Mouse (Mus musculus): ENCODE data around the gene Pgpep1l.
"Not testable (repeated sequence)": the region's sequence is repeated elsewhere in the genome, so short reads cannot be mapped to it uniquely, and the experiment has no call there.

Pgpep1l gene

GRCm38 (mm10) chr7:68282304-68283132 is 18.5 kb upstream of the Pgpep1l start:
- peak; percentile 27 for DNase-seq (ENCODE audit: low spot score)

- DNase-seq (ENCODE audit: low spot score) = no peak
Measured at GRCm38 (mm10) chr7:68281341-68281740, 17.3 kb upstream of the Pgpep1l start.

GRCm38 (mm10) chr7:68280352-68280869 is 16.4 kb upstream of the Pgpep1l start:
- no peak for DNase-seq (ENCODE audit: low spot score)

- no peak for DNase-seq (ENCODE audit: low spot score)
Measured at GRCm38 (mm10) chr7:68279481-68279880, 15.4 kb upstream of the Pgpep1l start.

- DNase-seq (ENCODE audit: low spot score) = no peak
Measured at GRCm38 (mm10) chr7:68278908-68279307, 14.9 kb upstream of the Pgpep1l start.

- no peak for DNase-seq (ENCODE audit: low spot score)
Measured at GRCm38 (mm10) chr7:68278385-68278784, 14.4 kb upstream of the Pgpep1l start.

GRCm38 (mm10) chr7:68277897-68278270 is 13.9 kb upstream of the Pgpep1l start:
- no peak for DNase-seq (ENCODE audit: low spot score)

- no peak for DNase-seq (ENCODE audit: low spot score)
Measured at GRCm38 (mm10) chr7:68277054-68277896, 13.2 kb upstream of the Pgpep1l start.

GRCm38 (mm10) chr7:68275838-68276731 is 12.1 kb upstream of the Pgpep1l start:
- DNase-seq (ENCODE audit: low spot score) = peak; percentile 43

- not testable (repeated sequence) for DNase-seq (ENCODE audit: low spot score)
Measured at GRCm38 (mm10) chr7:68275445-68275837, 11.4 kb upstream of the Pgpep1l start.

- no peak for DNase-seq (ENCODE audit: low spot score)
Measured at GRCm38 (mm10) chr7:68274951-68275350, 10.9 kb upstream of the Pgpep1l start.

GRCm38 (mm10) chr7:68274218-68274617 is 10.2 kb upstream of the Pgpep1l start:
- DNase-seq (ENCODE audit: low spot score) = no peak

- no peak for DNase-seq (ENCODE audit: low spot score)
Measured at GRCm38 (mm10) chr7:68273515-68273914, 9.5 kb upstream of the Pgpep1l start, which contains the start of gene Fam169b. Gene Fam169b (plus strand): TSS chr7:68273839.

- no peak for DNase-seq (ENCODE audit: low spot score)
Measured at GRCm38 (mm10) chr7:68272607-68273006, 8.6 kb upstream of the Pgpep1l start.

GRCm38 (mm10) chr7:68271816-68272215 is 7.8 kb upstream of the Pgpep1l start:
- no peak for DNase-seq (ENCODE audit: low spot score)

- DNase-seq (ENCODE audit: low spot score) = no peak
Measured at GRCm38 (mm10) chr7:68270551-68270950, 6.5 kb upstream of the Pgpep1l start.

GRCm38 (mm10) chr7:68266691-68267090 is 2.7 kb upstream of the Pgpep1l start:
- no peak for DNase-seq (ENCODE audit: low spot score)

GRCm38 (mm10) chr7:68265391-68265790 is 1.4 kb upstream of the Pgpep1l start:
- no peak for DNase-seq (ENCODE audit: low spot score)

GRCm38 (mm10) chr7:68264531-68264930 is 498 bp upstream of the Pgpep1l start:
- DNase-seq (ENCODE audit: low spot score) = peak; percentile 42

GRCm38 (mm10) chr7:68263346-68264027 is 546 bp downstream of the Pgpep1l start:
- no peak for DNase-seq (ENCODE audit: low spot score)

GRCm38 (mm10) chr7:68262612-68263200 is 1.3 kb downstream of the Pgpep1l start:
- DNase-seq (ENCODE audit: low spot score) = no peak

All from lung, postnatal 25 days (tissue).